Mouse (Mus musculus): ENCODE data around the gene Als2. TPM values are rescaled to one million over a fixed set of nuclear protein-coding genes. Genes with fewer than 3 reads are reported as not detected.

Als2 gene
- polyA plus RNA-seq, 1 experiment from 2014 or later: 8.3 TPM

GRCm38 (mm10) chr1:59125558-59125957 lies 111.5 kb downstream of the Als2 start:
- Histone ChIP-seq H3K36me3 (ENCODE audit: control insufficient read depth, insufficient read depth, low read length) (no peaks in the 10 kb centered on the region), H3K4me1 (ENCODE audit: control insufficient read depth, insufficient read depth, low read length) (0 out of 2 replicates have a peak, but pooled peaks cover under 1% of the 10 kb centered on the region), H3K27me3 (ENCODE audit: control insufficient read depth, insufficient read depth, low read length) (no peaks in the 10 kb centered on the region), H3K9me3 (ENCODE audit: control insufficient read depth, low read depth, low read length) (no peaks in the 10 kb centered on the region), H3K9ac (replicated peaks; ENCODE audit: low read depth, low read length) (no peak overlapping the region), H3K4me2 (replicated peaks; ENCODE audit: low read depth, low read length) (no peak overlapping the region), H3K27ac (ENCODE audit: low read length) (no peak overlapping the region), H3K4me3 (ENCODE audit: low read depth, low read length) (no peak overlapping the region)
- ATAC-seq (ENCODE audit: insufficient number of reproducible peaks, insufficient read depth, low FRiP score, low read depth): no peak
- 66% methylated on average over 5 of the region's 5 CpGs for WGBS

GRCm38 (mm10) chr1:59119720-59120457 lies 117.1 kb downstream of the Als2 start, which contains the start of gene Tmem237:
TSS of gene Tmem237 (minus strand) at chr1:59120408.
- H3K4me3 ChIP-seq (ENCODE audit: low read depth, low read length): peak within 1 kb of the TSS; percentile 47
- peak within 1 kb of the TSS; percentile 72 for H3K27ac ChIP-seq (ENCODE audit: low read length)
- no peaks in the 10 kb centered on the region for H3K9me3 ChIP-seq (ENCODE audit: control insufficient read depth, low read depth, low read length)
- H3K27me3 ChIP-seq (ENCODE audit: control insufficient read depth, insufficient read depth, low read length): no peaks in the 10 kb centered on the region
- ATAC-seq (ENCODE audit: insufficient number of reproducible peaks, insufficient read depth, low FRiP score, low read depth): peak; percentile 97
- H3K4me2 ChIP-seq (replicated peaks; ENCODE audit: low read depth, low read length): peak within 1 kb of the TSS; percentile 52
- H3K36me3 ChIP-seq (ENCODE audit: control insufficient read depth, insufficient read depth, low read length): peaks cover 4% of the 10 kb centered on the region; the same call in 1 of the 2 replicates
- H3K4me1 ChIP-seq (ENCODE audit: control insufficient read depth, insufficient read depth, low read length): 0 out of 2 replicates have a peak, but pooled peaks cover 4% of the 10 kb centered on the region
- peak within 1 kb of the TSS; percentile 55 for H3K9ac ChIP-seq (replicated peaks; ENCODE audit: low read depth, low read length)
- under 1% methylated on average over 73 of the region's 74 CpGs for WGBS

Other genes with a start within 250 kb of the Als2 start
- gene C2cd6, start 142.3 kb downstream of the Als2 start, polyA plus RNA-seq (2014; fragmentation: Nextera tagmentation; extraction: Ambion mirVana): not detected in 2 replicates
- 40.9 and 43.2 TPM in 2 replicates for gene Tmem237, start 116.8 kb downstream of the Als2 start, polyA plus RNA-seq (2014; fragmentation: Nextera tagmentation; extraction: Ambion mirVana)
- 0.32 and 0.46 TPM in 2 replicates for gene Mpp4, start 73.8 kb downstream of the Als2 start, polyA plus RNA-seq (2014; fragmentation: Nextera tagmentation; extraction: Ambion mirVana)
- gene Cdk15, start 19.7 kb upstream of the Als2 start, polyA plus RNA-seq (2014; fragmentation: Nextera tagmentation; extraction: Ambion mirVana): not detected in 2 replicates
- 13.3 and 15.5 TPM in 2 replicates for gene Fzd7, start 245.2 kb upstream of the Als2 start, polyA plus RNA-seq (2014; fragmentation: Nextera tagmentation; extraction: Ambion mirVana)